Mouse (Mus musculus) stomach, postnatal 0 days (tissue): ENCODE data around the gene Hdac4.

Experiments
- CTCF ChIP-seq: IDR thresholded peaks from 2 replicates; pipeline ENCODE4 v1.5.1; 2016; ENCODE audit warnings: antibody characterized with exemption, low read depth, mild to moderate bottlenecking, moderate library complexity
- EP300 ChIP-seq: optimal IDR thresholded peaks from 2 replicates; pipeline ENCODE3; 2016; ENCODE audit warnings: antibody characterized with exemption

- TF ChIP-seq CTCF (no peak), EP300 (no peak)
These were observed 254.4 kb downstream of the Hdac4 start for GRCm38 (mm10) chr1:91941094-91941493.
